Mouse (Mus musculus): ENCODE data around the gene Emid1.
A peak's percentile ranks its signal among the peaks of the same experiment; 100 is the strongest.

Emid1 gene

GRCm38 (mm10) chr11:5151680-5152337, at the start of gene Emid1:
Emid1 (minus strand) TSS chr11:5152257.
- DNase-seq (ENCODE audit: low read depth, low spot score) = peak; percentile 45

GRCm38 (mm10) chr11:5199879-5200278, 47.8 kb upstream of the Emid1 start:
- DNase-seq (ENCODE audit: low read depth, low spot score) = no peak

- no peak for DNase-seq (ENCODE audit: low read depth, low spot score)
Observed at GRCm38 (mm10) chr11:5197068-5197467, 45.0 kb upstream of the Emid1 start.

- no peak for DNase-seq (ENCODE audit: low read depth, low spot score)
Observed at GRCm38 (mm10) chr11:5196583-5196982, 44.5 kb upstream of the Emid1 start.

GRCm38 (mm10) chr11:5193576-5193881, 41.5 kb upstream of the Emid1 start:
- DNase-seq (ENCODE audit: low read depth, low spot score) = no peak

GRCm38 (mm10) chr11:5192840-5193575, 41.0 kb upstream of the Emid1 start:
- DNase-seq (ENCODE audit: low read depth, low spot score) = no peak

- no peak for DNase-seq (ENCODE audit: low read depth, low spot score)
Observed at GRCm38 (mm10) chr11:5192084-5192516, 40.0 kb upstream of the Emid1 start.

- DNase-seq (ENCODE audit: low read depth, low spot score) = no peak
Observed at GRCm38 (mm10) chr11:5189239-5189933, 37.3 kb upstream of the Emid1 start.

- DNase-seq (ENCODE audit: low read depth, low spot score) = no peak
Observed at GRCm38 (mm10) chr11:5188170-5188569, 36.1 kb upstream of the Emid1 start.

GRCm38 (mm10) chr11:5184832-5185231, 32.8 kb upstream of the Emid1 start:
- no peak for DNase-seq (ENCODE audit: low read depth, low spot score)

- no peak for DNase-seq (ENCODE audit: low read depth, low spot score)
Observed at GRCm38 (mm10) chr11:5184250-5184649, 32.2 kb upstream of the Emid1 start.

GRCm38 (mm10) chr11:5182870-5183269, 30.8 kb upstream of the Emid1 start:
- DNase-seq (ENCODE audit: low read depth, low spot score) = no peak

- peak; percentile 86 for DNase-seq (ENCODE audit: low read depth, low spot score)
Observed at GRCm38 (mm10) chr11:5181850-5182404, 29.9 kb upstream of the Emid1 start.

- no peak for DNase-seq (ENCODE audit: low read depth, low spot score)
Observed at GRCm38 (mm10) chr11:5179391-5179790, 27.3 kb upstream of the Emid1 start.

- DNase-seq (ENCODE audit: low read depth, low spot score) = peak; percentile 96
Observed at GRCm38 (mm10) chr11:5177171-5177570, 25.1 kb upstream of the Emid1 start.

GRCm38 (mm10) chr11:5176685-5177084, 24.6 kb upstream of the Emid1 start:
- DNase-seq (ENCODE audit: low read depth, low spot score) = peak; percentile 68

- DNase-seq (ENCODE audit: low read depth, low spot score) = peak; percentile 55
Observed at GRCm38 (mm10) chr11:5175866-5176265, 23.8 kb upstream of the Emid1 start.

- DNase-seq (ENCODE audit: low read depth, low spot score) = no peak
Observed at GRCm38 (mm10) chr11:5175141-5175540, 23.1 kb upstream of the Emid1 start.

- DNase-seq (ENCODE audit: low read depth, low spot score) = no peak
Observed at GRCm38 (mm10) chr11:5172861-5173260, 20.8 kb upstream of the Emid1 start.

- no peak for DNase-seq (ENCODE audit: low read depth, low spot score)
Observed at GRCm38 (mm10) chr11:5167311-5167710, 15.3 kb upstream of the Emid1 start.

GRCm38 (mm10) chr11:5165471-5165916, 13.4 kb upstream of the Emid1 start:
- no peak for DNase-seq (ENCODE audit: low read depth, low spot score)

- DNase-seq (ENCODE audit: low read depth, low spot score) = no peak
Observed at GRCm38 (mm10) chr11:5164310-5164709, 12.3 kb upstream of the Emid1 start.
